Mouse (Mus musculus) ZHBTc4 (cell line): ENCODE results near the gene H2al2a.

Experiments used
- DNase-seq: peaks from one replicate; pipeline ENCODE4 v3.0.0-alpha.2; 2011; ENCODE audit warnings: low read depth, low spot score

H2al2a gene

DNA sequence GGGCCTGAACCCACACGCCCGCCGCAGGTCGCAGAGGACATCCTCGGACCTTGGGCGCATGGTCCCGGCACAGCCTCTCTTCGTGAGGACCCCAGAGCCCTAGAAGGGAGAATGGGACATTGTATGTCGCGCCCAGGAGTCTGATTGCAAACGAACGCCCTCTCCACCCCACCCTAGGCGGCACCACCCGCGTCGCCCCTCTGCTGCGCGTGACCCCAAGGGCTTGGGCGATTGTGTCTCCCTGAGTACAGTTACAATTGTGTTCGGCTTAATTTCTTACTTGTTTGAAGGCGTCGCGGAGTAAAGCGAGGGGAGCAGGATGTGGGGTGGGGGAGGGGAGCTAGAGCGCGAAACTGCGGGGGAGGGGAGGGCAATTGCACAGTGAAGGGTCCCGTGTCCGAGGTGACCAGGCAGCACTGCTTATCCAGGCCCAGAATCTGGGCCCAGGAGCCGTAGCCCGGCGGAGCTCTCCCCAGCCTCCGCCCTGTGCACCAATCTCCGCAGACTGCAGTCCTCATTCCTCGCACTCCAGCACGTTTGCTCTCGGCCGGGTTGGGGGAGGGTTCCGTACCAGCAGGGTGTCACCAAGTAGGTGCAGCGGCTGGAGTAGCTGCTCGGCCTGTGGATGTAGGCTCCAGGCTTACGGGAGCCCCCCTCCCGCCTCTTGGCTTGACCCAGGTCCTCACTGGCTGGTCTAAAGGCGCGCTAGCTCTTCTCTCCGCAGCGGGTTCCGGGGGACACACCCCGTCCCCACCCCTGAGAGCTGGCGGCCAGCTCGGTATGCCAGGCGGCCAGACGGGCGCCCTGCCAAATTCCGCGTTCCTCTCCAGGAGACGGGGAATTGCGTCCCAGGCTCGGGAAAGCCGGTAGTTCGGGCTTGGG, 31.6 kb upstream of the H2al2a start:
- peak; percentile 92 for DNase-seq

DNA sequence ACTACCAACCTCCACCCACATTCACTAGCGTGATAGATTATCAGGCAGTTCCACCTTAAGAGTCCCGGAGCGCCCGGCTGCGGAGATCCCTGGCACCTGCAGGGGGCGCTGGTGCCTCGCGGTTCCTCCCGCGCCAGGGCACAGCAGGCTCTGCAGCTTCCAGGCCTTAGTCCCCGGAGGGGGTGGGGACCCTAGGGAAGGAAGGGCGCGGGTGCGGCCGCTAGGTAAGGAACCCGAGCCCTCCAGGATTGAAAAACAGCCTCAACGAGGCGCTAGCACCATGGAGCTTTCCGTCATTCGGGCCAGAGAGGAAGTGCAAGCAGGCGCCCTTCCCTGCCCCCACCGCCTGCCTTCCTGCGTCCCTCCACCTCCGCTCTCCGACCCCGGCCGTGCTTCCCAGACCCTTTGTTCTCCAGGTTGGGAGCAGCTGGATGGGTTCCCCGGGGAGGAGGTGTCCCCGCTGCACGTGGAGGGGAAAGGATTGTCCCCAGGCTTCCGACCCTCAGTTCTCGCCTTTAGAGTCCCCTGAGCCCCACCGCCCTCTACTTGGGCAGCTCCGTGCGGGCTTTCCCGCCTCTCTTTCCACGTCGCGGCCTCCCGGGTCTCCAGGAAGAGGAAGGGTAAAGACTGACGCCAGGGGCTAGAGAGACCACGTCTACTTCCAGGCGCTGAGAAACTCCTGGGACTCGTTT, 30.8 kb upstream of the H2al2a start:
- DNase-seq: peak; percentile 100

DNA sequence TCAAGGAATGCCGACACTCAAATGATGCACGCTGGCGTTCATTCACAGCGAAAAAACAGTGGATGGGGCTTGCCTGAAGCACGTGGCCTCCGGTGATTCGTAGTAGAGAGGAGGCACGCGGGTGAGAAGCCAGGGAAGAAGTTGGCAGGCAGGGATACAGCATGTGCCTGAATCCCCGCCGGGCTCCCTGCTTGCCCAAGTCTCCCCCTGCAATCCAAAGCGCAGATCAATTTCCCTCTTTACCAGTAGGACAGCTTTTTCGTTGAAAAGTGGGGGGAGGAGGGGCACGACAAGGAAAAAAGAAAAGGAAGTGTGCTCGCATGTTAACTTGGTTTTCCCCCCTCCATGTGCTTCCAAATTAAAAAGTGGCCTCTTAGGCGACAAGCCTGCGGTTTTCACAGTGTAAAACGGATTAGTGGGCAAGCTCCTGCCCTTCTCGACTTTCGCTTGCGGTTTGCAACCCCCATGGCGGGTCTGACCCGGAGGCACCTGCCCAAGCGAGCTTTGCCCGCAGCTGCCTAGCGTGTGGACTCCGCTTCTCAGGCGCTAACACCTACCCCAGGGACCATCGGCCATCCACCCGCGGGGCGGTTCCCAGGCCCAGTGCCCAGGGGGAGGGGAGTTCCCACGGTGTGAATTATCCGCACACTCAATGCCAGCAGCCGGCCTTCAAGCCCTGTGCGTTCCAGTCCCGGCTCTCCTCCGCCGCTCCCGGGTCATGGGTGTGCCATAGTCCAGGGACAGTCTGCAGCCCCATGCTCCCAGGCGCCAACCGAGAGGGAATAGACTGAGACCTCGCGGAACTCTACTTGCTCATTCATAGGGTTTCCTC, 29.6 kb upstream of the H2al2a start:
- DNase-seq: peak; percentile 85

DNA sequence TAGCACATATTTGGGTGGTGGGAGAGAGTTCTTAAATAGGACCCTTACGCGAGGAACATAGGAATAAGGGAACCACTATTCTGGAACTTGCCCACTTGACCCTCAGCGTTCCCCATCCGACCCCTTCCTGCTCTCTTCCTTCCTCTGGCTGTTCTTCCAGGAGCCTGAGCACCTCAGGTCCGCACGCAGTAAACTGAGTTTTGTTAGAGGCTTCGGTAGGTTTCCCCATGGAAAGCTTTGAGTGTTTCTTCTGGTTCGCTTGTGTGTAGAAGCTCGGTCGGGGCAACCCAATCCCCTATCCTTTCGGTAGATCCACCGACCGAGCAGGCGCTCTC, 29.0 kb upstream of the H2al2a start:
- DNase-seq: no peak

DNA sequence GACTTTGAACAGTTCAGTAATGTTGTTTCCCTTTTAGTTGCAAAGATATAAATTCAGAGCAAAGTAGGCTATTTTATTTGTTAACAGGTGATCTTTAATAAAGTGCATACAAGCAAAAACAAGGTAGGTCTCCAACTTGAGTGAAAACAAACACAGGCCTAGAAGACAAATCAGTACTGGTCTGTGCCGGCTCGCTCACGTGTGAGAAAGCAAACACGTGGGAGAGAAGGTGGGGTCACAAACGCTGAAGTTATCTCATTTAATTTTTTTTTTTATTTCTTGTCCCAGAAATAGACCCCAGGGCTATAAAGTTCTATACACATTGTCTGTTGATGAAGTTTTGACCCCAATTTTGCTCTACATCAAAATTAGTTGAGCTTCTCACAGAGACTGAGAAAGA, 28.4 kb upstream of the H2al2a start:
- peak; percentile 62 for DNase-seq

DNA sequence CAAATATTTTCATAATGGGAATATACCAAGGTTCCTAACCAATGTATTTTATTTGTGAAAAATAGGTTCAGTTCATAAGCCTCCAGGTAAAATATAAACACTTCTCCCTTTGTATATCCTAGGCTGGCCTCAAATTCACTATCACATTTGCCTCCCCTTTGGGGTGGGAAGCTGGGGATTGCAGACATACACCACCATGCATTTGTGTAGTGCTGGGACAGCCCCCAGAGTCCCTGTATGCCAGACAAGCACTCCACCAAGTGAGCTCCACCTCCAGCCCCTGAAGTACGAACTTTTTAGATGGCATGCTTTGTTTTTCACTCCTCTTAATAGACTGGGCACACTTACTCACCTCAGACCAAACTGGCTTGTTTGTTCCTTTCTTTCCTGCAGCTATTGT, 26.1 kb upstream of the H2al2a start:
- DNase-seq: no peak

DNA sequence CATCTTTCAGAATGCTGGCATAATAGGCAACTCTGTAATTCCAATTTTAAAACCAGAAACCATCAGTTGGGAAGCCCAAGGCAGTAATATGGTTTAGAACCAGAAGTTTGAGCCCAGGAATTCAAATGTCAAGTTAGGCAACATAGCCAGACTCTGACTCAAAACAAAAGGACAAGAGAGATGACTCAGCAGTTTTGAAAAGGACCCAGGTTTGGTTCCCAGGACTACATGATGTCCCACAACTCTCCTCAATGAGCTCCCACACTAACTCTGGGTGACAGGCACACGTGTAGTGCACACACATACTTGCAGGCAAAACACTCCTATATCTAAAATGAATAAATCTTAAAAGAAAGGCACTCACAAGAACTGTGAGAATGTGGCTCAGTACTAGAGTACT, 22.4 kb upstream of the H2al2a start:
- DNase-seq: no peak

DNA sequence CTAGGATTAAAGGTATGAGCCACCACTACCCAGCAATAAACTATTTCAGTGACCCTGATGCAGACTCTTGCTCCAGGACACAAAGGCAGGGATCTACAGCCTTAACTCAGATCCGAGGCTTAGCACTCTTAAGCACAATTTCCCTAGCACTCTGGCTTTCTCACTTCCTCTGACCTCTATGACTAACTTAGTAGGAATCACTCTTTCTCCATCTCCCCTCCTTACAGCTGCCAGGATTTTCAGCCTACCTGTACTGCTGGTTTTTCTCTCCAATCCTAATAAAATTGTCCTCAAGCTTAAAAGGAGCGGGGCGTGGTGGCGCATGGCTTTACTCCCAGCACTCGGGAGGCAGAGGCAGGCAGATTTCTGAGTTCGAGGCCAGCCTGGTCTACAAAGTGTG, 20.6 kb upstream of the H2al2a start:
- DNase-seq: no peak

DNA sequence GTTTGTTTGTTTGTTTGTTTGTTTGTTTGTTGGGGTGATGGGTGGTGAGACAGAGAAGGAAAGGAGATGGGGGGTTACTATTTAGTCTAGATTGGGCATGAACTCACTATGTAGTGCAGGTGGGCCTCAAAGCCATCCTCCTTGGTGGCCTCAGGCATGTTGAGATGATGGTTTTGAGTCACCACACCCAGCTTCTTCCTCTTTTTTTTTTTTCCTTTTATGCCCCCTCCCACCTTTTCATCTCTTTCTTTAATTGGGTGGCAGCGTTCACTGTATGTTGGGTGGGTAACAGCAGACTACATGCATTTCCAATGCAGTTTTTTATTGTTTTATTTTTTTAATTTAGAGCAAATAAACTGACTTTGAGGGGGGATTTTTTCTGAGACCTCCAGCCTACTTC, 19.9 kb upstream of the H2al2a start:
- DNase-seq: no peak

DNA sequence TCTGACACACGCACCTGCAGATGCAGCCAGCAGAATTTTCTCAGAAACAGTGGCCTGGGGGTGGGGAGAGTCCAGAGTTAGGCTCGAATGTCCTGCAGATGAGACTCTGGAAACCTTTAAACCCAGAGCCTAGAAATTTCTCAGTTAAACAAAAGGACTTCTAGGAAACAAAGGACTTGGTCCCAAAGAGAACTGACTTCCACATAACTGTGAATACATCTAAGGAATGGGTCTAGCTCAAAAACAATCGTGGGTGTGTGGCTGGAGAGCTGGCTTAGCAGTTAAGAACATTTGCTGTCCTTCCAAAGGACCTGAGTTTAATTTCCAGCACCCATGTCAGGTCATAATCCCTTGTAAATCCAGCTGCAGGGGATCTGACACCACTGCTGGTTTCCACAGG, 18.8 kb upstream of the H2al2a start:
- DNase-seq: peak; percentile 59

DNA sequence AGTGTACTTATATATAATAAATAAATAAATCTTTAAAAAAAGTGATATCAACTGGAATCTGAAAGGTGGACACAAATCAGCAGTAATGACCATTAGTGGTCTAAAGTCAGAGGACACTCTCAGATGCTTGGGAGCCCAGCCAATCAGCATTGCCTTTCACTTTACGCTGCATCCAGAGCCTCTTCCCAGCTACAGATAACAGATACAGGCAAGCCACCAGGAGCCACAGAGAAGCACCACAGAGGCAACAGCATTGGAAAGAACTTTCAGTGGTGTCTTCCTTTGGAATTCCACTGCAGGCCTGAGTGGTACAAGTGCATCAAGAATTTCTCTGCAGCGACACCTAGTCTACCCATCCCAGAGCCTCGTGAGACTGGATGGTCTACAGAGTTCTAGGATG, 16.1 kb upstream of the H2al2a start:
- DNase-seq: no peak

DNA sequence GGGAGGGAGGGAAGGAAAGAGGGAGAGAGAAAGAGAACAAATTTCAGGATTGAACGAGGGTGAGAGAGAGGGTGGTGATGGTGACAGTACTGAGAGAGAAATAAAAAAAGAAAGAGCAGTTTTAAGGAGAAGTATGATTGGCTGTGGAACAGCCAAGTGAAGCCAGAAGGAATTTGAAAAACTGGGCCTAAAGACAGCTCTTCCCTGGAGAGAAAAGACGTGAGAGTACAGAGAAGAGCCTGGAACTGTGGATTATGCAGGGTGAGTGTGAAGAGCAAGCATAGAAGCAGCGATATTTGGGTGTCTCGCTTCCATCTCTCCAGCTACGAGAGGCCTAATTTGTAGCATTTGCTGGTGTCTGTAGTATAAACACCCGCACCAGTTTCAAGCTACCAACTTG, 14.5 kb upstream of the H2al2a start:
- DNase-seq: no peak

DNA sequence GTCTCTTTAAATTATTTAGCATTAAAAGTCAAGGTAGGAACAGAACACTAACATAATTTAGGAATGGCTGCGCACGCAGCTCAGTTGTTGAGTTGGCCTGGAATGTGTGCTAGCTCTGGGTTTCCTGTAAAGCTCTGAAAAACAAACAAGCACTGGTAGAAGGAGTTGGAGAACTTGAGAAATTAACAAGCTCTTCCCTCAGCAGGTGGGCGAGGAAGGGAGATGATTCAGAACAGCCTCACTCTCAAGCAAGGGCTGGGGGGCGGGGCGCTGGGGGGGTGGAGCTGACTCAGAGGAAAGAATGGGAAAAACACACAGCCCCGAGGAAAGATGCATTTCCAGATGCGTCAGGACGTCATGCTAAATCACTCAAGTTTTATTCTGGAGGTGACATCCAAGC, 8.4 kb upstream of the H2al2a start:
- peak; percentile 87 for DNase-seq

DNA sequence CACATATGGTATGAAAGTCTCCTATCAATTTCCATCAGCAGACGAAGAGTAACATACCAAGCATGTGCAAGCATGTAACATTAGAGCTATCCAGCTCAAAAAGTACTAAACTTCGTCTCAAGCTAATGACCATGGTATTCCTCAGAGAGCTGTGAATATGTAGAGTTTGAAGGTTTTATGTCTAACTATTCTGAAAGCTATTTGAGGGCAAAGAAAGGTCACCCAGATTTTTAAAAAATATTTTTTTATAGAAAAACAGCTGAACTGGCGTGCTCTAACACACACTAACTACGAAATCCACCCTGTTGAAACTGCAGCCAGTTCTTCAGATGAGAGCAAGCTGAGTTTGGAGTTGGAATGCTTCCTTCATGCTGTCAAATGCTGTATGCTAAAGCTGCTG, 7.5 kb upstream of the H2al2a start:
- DNase-seq: no peak

DNA sequence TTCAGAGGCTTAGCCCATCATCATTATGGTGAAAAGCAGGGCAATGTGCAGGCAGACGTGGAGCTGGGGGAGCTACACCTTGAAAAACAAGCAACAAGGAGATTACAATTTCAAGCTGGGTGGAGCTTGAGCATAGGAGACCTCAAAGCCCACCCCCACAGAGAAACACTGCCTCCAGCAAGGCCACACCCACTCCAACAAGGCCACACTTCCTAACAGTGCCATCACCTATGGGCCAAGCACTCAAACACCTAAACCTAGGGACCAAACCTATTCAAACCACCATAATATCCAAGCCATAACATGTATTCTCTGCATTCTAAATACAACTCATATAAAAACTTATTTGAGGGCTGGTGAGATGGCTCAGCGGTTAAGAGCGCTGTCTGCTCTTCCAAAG, 5.5 kb upstream of the H2al2a start:
- no peak for DNase-seq

DNA sequence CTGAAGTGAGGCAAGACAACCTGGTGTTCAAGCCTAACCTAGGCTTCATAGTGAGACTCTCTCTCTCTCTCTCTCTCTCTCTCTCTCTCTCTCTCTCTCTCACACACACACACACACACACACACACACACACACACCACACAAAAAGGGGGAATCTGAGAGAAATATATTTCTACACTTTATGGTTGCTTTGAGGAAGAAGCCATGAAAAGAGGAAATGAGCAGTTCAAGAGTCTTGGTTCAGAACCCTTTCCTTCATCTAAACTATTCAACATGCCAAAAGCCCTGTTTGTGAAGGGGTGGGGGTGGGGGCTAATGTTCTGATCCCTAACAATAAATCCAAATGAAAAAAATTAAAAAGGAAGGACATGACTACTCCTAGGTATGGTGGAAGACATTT, 7.2 kb downstream of the H2al2a start:
- no peak for DNase-seq

DNA sequence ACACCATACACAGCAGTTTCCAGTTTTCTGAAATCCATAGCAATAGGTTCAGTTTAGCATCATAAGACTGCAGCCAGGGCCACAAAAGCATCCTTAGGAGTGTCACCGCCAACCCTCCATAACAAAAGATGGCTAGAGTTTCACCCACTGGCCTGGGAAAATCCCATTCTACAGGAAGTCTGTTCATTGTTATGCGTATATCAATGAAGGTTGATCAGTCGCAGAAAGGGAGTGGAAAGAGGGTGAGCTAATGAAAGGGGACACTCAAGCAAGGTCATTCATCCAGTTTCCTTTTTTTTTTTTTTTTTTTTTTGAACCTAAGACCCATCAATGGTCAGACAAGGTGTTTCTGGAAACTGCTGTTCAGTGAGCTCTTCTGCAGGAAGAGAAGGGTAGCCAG, 7.6 kb downstream of the H2al2a start:
- peak; percentile 97 for DNase-seq

DNA sequence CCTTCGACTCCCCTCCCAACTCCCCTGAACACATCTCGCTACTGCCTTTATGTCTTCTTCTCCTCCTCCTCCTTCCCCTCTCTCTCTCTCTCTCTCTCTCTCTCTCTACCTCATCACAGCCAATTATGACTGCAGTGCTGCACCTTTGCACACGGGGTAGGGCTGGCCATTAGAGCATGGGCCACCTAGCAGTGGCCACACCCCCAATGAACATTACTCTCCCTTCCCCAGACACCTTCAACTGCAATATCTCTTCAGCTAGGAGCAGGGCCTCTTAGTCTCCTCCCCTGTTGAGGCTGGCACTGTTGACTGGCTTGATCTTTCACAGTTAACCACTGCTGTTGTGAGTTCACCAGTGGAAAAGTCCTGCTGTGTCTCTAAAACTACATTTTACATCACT, 10.1 kb downstream of the H2al2a start:
- no peak for DNase-seq

DNA sequence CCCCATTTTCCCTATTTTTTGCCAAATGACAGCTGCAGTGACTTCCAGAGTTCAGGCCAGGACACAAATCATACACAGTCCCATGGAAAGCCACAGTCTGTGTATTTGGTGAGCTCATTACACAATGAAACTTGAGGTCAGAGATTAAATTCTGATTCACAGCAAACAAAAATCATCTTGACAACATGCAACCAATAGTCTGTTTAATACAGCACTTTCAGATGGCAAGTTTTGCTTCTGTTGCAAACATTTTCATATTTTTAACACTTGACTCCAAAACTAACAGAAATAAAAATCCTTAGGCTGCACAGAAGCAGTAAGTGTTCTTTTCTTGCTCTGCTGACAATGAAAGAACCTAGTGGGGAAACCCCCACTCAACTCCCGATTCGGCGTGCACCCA, 12.0 kb downstream of the H2al2a start:
- no peak for DNase-seq

DNA sequence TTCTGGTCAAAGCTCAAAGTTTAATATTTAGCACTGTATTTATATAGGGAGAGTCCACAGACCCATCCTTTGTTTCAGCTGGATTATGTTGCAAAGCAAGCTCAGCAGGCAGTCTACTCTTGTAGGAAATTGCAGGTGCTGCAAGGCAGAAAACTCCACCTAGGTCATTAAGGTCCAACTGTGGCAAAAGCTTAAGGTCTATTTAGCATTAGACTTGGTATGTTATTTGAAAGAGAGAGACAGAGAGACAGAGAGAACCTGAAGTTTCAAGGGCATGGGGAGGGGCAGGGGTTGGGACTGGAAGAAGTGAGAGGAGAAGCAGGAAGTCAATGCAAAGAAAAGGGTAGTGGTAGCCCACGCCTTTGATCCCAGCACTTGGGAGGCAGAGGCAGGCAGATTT, 14.0 kb downstream of the H2al2a start:
- peak; percentile 97 for DNase-seq

DNA sequence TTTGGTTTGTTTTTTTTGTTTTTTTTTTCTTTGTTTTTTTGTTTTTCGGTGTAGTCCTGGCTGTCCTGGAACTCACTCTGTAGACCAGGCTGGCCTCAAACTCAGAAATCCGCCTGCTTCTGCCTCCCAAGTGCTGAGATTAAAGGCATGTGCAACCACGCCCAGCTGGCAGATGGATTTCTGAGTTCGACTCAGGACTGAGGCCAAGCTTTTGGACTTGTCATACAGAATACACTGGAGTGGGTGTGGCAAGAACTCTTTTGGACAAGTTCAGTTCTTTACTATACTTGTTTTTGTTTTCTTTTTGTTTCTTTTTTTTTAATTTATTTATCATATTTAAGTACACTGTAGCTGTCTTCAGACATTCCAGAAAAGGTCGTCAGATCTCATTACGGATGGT, 18.1 kb downstream of the H2al2a start:
- DNase-seq: peak; percentile 72

DNA sequence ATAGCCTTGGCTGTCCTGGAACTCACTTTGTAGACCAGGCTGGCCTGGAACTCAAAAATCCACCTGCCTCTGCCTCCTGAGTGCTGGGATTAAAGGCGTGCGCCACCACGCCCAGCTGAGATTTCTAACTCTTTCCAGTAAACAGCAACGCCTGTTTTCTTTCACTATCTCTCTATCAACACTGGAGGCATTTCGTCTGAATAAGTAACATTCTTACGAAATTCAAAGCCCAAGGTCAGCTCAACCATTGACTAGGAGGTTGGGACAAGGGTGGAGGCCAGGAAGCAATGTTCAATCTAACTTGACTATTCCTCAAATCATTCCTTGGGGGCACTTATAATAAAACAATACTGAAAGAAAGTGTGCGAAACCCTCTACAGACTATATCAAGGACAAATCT, 18.5 kb downstream of the H2al2a start:
- peak; percentile 93 for DNase-seq

DNA sequence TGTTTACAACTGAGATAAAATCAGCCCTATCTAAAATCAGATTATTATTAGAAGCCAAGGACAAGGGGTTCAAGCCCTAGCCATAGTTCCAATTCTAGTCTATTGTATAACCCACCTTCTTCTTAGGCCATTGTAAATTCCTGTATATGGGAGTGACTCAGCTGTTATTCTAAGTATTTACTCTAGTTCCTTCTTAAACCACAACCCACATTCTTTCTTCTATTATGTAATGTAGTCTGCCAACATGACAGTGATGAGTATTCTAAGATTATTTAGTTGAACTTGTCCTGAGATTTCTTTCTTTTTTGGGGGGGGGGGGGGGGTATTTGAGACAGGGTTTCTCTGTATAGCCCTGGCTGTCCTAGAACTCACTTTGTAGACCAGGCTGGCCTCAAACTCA, 19.1 kb downstream of the H2al2a start:
- peak; percentile 54 for DNase-seq
